Mouse (Mus musculus) CH12.LX (cell line): Measurements from ENCODE around the gene Brd1. TPM values are rescaled to one million over a fixed set of nuclear protein-coding genes. Genes with fewer than 3 reads are reported as not detected.

ENCODE experiments used
- DNase-seq: peaks from one replicate; pipeline ENCODE4 v3.0.0-alpha.2; 2013; ENCODE audit errors: extremely low read depth
- H3K27ac ChIP-seq: 2 replicates; pipeline ENCODE4 v1.5.1; 2012; ENCODE audit warnings: low read depth, mild to moderate bottlenecking, control low read depth, moderate library complexity; ENCODE audit not compliant: insufficient read depth
- H3K27me3 ChIP-seq: replicated peaks from 2 replicates; pipeline ENCODE3; 2012; ENCODE audit warnings: inconsistent platforms
- H3K36me3 ChIP-seq, 2 experiments: replicated peaks in 1 of 2; 2 replicates each; pipeline versions ENCODE3 to v1.6.1; 2012; ENCODE audit warnings: inconsistent platforms in 1 of 2, low read length in 1 of 2, mild to moderate bottlenecking in 1 of 2, mixed read lengths in 1 of 2, moderate library complexity in 1 of 2; ENCODE audit not compliant: control insufficient read depth in 1 of 2, insufficient read depth in 1 of 2
- H3K4me1 ChIP-seq, 2 experiments: 2 replicates each; pipeline ENCODE4 v1.6.1; 2012; ENCODE audit warnings: inconsistent platforms in 1 of 2, moderate library complexity in 1 of 2; ENCODE audit not compliant: insufficient read depth in 2 of 2, control insufficient read depth in 1 of 2
- H3K4me2 ChIP-seq: 2 replicates; pipeline ENCODE4 v1.6.1; 2012; ENCODE audit warnings: low read depth, mild to moderate bottlenecking, control low read depth; ENCODE audit not compliant: poor library complexity, insufficient read depth, severe bottlenecking
- H3K4me3 ChIP-seq, 3 experiments: fragments of 150-350 bp in 1 of 3; sonication (generic) in 1 of 3; replicated peaks in 1 of 3; 2 replicates each; pipeline versions ENCODE3 to v1.5.1; 2011 to 2012; ENCODE audit warnings: low read depth in 2 of 3, low read length in 2 of 3, mild to moderate bottlenecking in 2 of 3, moderate library complexity in 2 of 3, control low read depth in 1 of 3, improper control_type of control experiment in 1 of 3, inconsistent platforms in 1 of 3, mixed read lengths in 1 of 3; ENCODE audit not compliant: poor library complexity in 1 of 3
- H3K79me2 ChIP-seq: replicated peaks from 2 replicates; pipeline ENCODE4 v1.6.1; 2012; ENCODE audit warnings: mild to moderate bottlenecking, moderate library complexity; ENCODE audit not compliant: control insufficient read depth, poor library complexity, insufficient read depth, severe bottlenecking; ENCODE audit errors: extremely low read depth
- H3K9ac ChIP-seq: 2 replicates; pipeline ENCODE4 v1.6.1; 2012; ENCODE audit warnings: low read depth, mild to moderate bottlenecking, control low read depth, moderate library complexity; ENCODE audit not compliant: insufficient read depth
- H3K9me3 ChIP-seq: replicated peaks from 2 replicates; pipeline ENCODE3; 2012; ENCODE audit warnings: low read length, inconsistent platforms, mixed read lengths
- CHD1 ChIP-seq: IDR thresholded peaks from 2 replicates; pipeline ENCODE4 v1.6.1; 2012; ENCODE audit warnings: low read depth, low read length, improper control_type of control experiment, inconsistent platforms
- ETS1 ChIP-seq: conservative IDR thresholded peaks from 2 replicates; pipeline ENCODE4 v1.6.1; 2012; ENCODE audit warnings: low read depth, mild to moderate bottlenecking, inconsistent platforms, low read length, improper control_type of control experiment, moderate library complexity
- GABPA ChIP-seq: IDR thresholded peaks from 2 replicates; pipeline ENCODE4 v1.6.1; 2012; ENCODE audit warnings: low read depth, low read length, improper control_type of control experiment, inconsistent platforms; ENCODE audit not compliant: insufficient replicate concordance
- HCFC1 ChIP-seq: IDR thresholded peaks from 2 replicates; pipeline ENCODE4 v1.6.1; 2012; ENCODE audit warnings: low read depth, mild to moderate bottlenecking, inconsistent platforms, low read length, improper control_type of control experiment
- IRF4 ChIP-seq: IDR thresholded peaks from 2 replicates; pipeline ENCODE4 v1.6.1; 2014; ENCODE audit warnings: low read depth, mild to moderate bottlenecking, inconsistent platforms, low read length, improper control_type of control experiment
- MAX ChIP-seq: IDR thresholded peaks from 2 replicates; pipeline ENCODE4 v1.6.1; 2011; ENCODE audit warnings: low read length, improper control_type of control experiment
- MAZ ChIP-seq: IDR thresholded peaks from 2 replicates; pipeline ENCODE4 v1.6.1; 2012; ENCODE audit warnings: low read depth, mild to moderate bottlenecking, inconsistent platforms, low read length, improper control_type of control experiment, moderate library complexity
- MEF2A ChIP-seq: IDR thresholded peaks from 2 replicates; pipeline ENCODE4 v1.6.1; 2014; ENCODE audit warnings: low read depth, mild to moderate bottlenecking, inconsistent platforms, low read length, improper control_type of control experiment, borderline replicate concordance
- MXI1 ChIP-seq: IDR thresholded peaks from 2 replicates; pipeline ENCODE4 v1.6.1; 2011; ENCODE audit warnings: mild to moderate bottlenecking, low read depth, low read length, improper control_type of control experiment
- NRF1 ChIP-seq: IDR thresholded peaks from 2 replicates; pipeline ENCODE4 v1.6.1; 2014; ENCODE audit warnings: low read depth, mild to moderate bottlenecking, inconsistent platforms, low read length, improper control_type of control experiment, moderate library complexity
- PAX5 ChIP-seq: IDR thresholded peaks from 2 replicates; pipeline ENCODE4 v1.6.1; 2012; ENCODE audit warnings: low read length, inconsistent platforms, mixed read lengths
- POLR2A ChIP-seq: IDR thresholded peaks from 2 replicates; pipeline ENCODE4 v1.6.1; 2011; ENCODE audit warnings: low read depth, mild to moderate bottlenecking, improper control_type of control experiment, low read length
- RAD21 ChIP-seq: IDR thresholded peaks from 2 replicates; pipeline ENCODE4 v1.6.1; 2011; ENCODE audit warnings: low read depth, mild to moderate bottlenecking, low read length, improper control_type of control experiment, moderate library complexity
- RCOR1 ChIP-seq: conservative IDR thresholded peaks from 2 replicates; pipeline ENCODE4 v1.6.1; 2012; ENCODE audit warnings: low read depth, mild to moderate bottlenecking, inconsistent platforms, low read length, improper control_type of control experiment
- TBP ChIP-seq: conservative IDR thresholded peaks from 2 replicates; pipeline ENCODE4 v1.6.1; 2011; ENCODE audit warnings: low read depth, low read length, improper control_type of control experiment
- TCF12 ChIP-seq: IDR thresholded peaks from 2 replicates; pipeline ENCODE4 v1.6.1; 2014; ENCODE audit warnings: low read depth, mild to moderate bottlenecking, inconsistent platforms, low read length, improper control_type of control experiment
- ZKSCAN1 ChIP-seq: IDR thresholded peaks from 2 replicates; pipeline ENCODE4 v1.6.1; 2012; ENCODE audit warnings: low read depth, inconsistent platforms, low read length, improper control_type of control experiment, borderline replicate concordance
- ZMIZ1 ChIP-seq: IDR thresholded peaks from 2 replicates; pipeline ENCODE4 v1.6.1; 2012; ENCODE audit warnings: low read depth, mild to moderate bottlenecking, inconsistent platforms, low read length, improper control_type of control experiment
- dilution Hi-C: fragments of 300-500 bp; cut with MboI; formaldehyde crosslinking; loops from 2 replicates; pipeline ENCODE4 v1.14.3; 2020; ENCODE audit warnings: low sequenced_read_pairs; ENCODE audit not compliant: extremely low pct_unique_long_range_greater_than_20kb, extremely low pct_ligation_motif_present
- in situ Hi-C: fragments of 300-500 bp; cut with MboI; formaldehyde crosslinking; loops from 3 replicates; pipeline ENCODE4 v1.14.3; 2019; ENCODE audit warnings: low sequenced_read_pairs, low pct_ligation_motif_present, low pct_unique_long_range_greater_than_20kb, mixed read lengths
- polyA plus RNA-seq: library from polyadenylated mRNA; unstranded; fragments of >175 nt; gene quantifications from 2 replicates; pipeline ENCODE4 v1.2.1, GENCODE M21; 2012; ENCODE audit warnings: low read depth; ENCODE audit not compliant: insufficient read length
- total RNA-seq, 2 experiments: library from RNA; depleted of rRNA; stranded (reverse); fragments of 300-350 nt in 1 of 2; fragments of >200 nt in 1 of 2; gene quantifications; 2 replicates each; pipeline ENCODE4 v1.2.3; 2012 to 2014

The Brd1 gene
- total and polyA plus RNA-seq, 3 experiments: 13.6 to 19.1 (median 16.2) TPM

DNA sequence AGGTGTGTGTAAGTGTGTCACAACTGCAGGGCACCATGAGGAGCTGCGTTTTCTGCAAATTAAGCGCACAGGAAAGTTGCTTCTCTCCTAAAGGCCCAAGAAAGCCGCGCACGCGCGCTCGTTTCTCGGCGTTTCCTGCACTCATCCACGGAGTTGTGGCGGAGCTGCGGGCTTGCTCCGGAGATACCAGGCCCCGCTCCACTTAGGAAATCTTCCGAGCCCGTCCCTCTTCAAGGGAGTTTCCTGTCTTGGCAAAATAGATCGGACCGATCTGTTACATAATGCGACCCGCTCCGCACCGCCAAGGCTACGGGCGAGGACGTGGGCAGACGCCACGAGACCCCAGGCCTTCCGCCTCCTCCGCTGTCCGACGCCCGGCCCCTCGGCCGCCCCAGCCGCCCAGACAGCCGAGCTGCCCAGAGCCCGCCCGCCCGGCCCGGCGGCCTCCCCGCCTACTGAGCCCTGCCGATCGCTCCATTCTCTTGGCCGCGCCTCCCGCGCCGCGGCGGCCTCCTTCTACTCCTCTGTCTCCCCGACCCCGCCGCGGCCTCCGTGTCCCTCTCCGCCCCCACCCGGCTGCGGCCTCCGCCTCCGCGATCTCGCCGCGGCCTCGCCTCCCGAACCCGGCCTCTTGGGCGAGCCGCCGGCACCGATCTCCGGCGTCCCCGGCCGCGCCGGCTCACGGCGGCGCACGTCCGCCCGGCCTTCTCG, 837 bp downstream of the Brd1 start:
- dilution Hi-C loops: no loop called here
- H3K4me2 ChIP-seq: peak overlapping the region; percentile 86
- H3K79me2 ChIP-seq: peaks cover 49% of the 10 kb centered on the region
- peaks cover 19 to 33% of the 10 kb centered on the region in 2 experiments for H3K36me3 ChIP-seq
- H3K9ac ChIP-seq: peak overlapping the region; percentile 97
- H3K4me1 ChIP-seq: peaks cover 10 to 34% of the 10 kb centered on the region in 2 experiments; a peak in 3 of 4 replicates
- H3K27me3 ChIP-seq: no peaks in the 10 kb centered on the region
- H3K27ac ChIP-seq: peak overlapping the region; percentile 19; the same call in 1 of the 2 replicates
- peak overlapping the region; percentile 83 to 98 (median 84) for H3K4me3 ChIP-seq
- TF ChIP-seq RCOR1 (no peak), POLR2A (peak; percentile 29; the same call in 1 of the 2 replicates), MXI1 (peak; percentile 12; the same call in 1 of the 2 replicates), NRF1 (peak; percentile 77)
- TF ChIP-seq, all 38 proteins: peak for 3
- H3K9me3 ChIP-seq: no peaks in the 10 kb centered on the region
- in situ Hi-C loops: no loop called here
- peak; percentile 49 for DNase-seq

DNA sequence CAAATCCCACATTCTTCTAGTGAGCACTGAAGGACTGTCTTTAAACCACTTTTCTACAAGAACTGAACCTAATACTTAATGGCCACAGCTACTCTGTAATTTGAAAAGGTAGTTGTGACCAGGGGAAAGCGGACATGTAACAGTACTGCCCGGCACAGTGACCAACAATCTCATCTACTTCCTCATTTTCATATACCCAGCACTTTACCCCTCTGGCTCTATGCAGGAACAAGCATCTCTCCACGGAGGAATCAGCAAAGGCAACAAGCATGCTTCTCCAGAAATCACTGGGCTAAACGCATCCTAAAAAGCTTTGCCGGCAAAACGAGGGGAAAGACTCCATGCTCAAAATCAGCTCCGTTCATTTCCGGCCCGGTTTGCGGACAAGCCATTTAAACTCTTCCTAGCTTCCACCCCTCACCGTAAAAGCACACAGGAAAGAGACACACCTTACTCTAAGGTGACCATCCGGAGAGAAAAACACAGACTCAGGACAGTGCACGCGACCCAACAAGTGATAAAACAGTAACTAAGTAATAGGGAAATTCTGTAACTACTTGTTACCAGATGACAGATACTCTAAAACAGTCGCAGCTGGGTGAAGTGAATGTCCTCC, 1.5 kb downstream of the Brd1 start:
- H3K36me3 ChIP-seq: peaks cover 20 to 36% of the 10 kb centered on the region in 2 experiments
- dilution Hi-C loops (no loop called here), in situ Hi-C loops (no loop called here)
- H3K4me2 ChIP-seq: peak overlapping the region; percentile 86
- no peak overlapping the region for H3K27ac ChIP-seq
- TF ChIP-seq CHD1 (0 out of 2 replicates have a peak, but pooled peaks have one; percentile 51), GABPA (no peak), MXI1 (peak; percentile 63)
- H3K27me3 ChIP-seq: no peaks in the 10 kb centered on the region
- H3K9ac ChIP-seq: peak overlapping the region; percentile 97
- peak; percentile 12 for DNase-seq
- H3K9me3 ChIP-seq: no peaks in the 10 kb centered on the region
- peaks cover 50% of the 10 kb centered on the region for H3K79me2 ChIP-seq
- H3K4me3 ChIP-seq: peak overlapping the region; percentile 83 to 98 (median 84)
- peaks cover 10 to 34% of the 10 kb centered on the region in 2 experiments; a peak in 3 of 4 replicates for H3K4me1 ChIP-seq

DNA sequence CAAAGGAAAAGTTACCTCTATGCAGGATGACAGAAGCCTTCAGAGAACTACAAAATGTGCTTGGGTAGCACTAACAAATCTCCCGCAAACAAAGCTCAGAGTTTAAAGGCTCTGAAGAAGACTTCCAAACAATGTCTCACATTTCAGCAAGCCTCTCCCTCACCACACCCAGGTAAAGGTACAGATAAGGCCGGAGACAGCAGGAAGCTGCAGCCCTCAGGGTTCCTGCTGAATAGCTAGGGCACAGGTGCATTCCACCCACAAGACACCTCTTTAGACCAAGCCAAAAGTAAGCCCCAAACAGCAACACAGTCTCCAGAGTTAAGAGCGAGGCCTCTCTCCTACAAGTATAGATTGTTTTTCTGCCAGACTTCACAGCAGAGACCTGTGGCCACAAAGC, 3.3 kb downstream of the Brd1 start:
- no peak for TF ChIP-seq PAX5
- TF ChIP-seq ZMIZ1: no peak
- no peak for TF ChIP-seq MAZ
- TF ChIP-seq MAX: no peak
- TF ChIP-seq GABPA: no peak
- no peak for TF ChIP-seq TBP
- TF ChIP-seq IRF4: no peak
- no peak for TF ChIP-seq TCF12
- no peak for TF ChIP-seq ETS1
- no peak for TF ChIP-seq MEF2A
- no peak for TF ChIP-seq RAD21
- no peak for TF ChIP-seq HCFC1
- no peak for TF ChIP-seq ZKSCAN1
- DNase-seq: no peak
- no peaks in the 10 kb centered on the region for H3K27me3 ChIP-seq
- H3K36me3 ChIP-seq: peaks cover 29 to 47% of the 10 kb centered on the region in 2 experiments
- peaks cover 10 to 29% of the 10 kb centered on the region in 2 experiments; a peak in 3 of 4 replicates for H3K4me1 ChIP-seq
- H3K27ac ChIP-seq: no peak overlapping the region
- H3K4me2 ChIP-seq: no peak overlapping the region
- H3K9ac ChIP-seq: no peak overlapping the region
- dilution Hi-C loops (no loop called here), in situ Hi-C loops (no loop called here)
- peaks cover 62% of the 10 kb centered on the region for H3K79me2 ChIP-seq
- H3K9me3 ChIP-seq: no peaks in the 10 kb centered on the region
- H3K4me3 ChIP-seq: no peak overlapping the region
